Mouse (Mus musculus) liver, postnatal 0 days (tissue): ENCODE results near the gene Pou6f2. TPM values are rescaled to one million over a fixed set of nuclear protein-coding genes. Genes with fewer than 3 reads are reported as not detected.

Experiments used
- ATAC-seq: fragments of 200-750 bp; cut with Nextera tagmentation; 2 replicates; pipeline ENCODE4 v1.8.0; 2017; ENCODE audit warnings: mild to moderate bottlenecking, moderate library complexity
- DNase-seq: peaks from one replicate; pipeline ENCODE4 v3.0.0-alpha.2; 2016
- H3K27ac ChIP-seq: fragments of 300-500 bp; sonication (generic); 2 replicates; pipeline ENCODE4 v1.5.1; 2014; ENCODE audit warnings: antibody characterized with exemption, moderate library complexity, mild to moderate bottlenecking, low read depth
- H3K27me3 ChIP-seq: fragments of 300-500 bp; sonication (generic); 2 replicates; pipeline ENCODE4 v1.6.1; 2014; ENCODE audit warnings: low read length, control low read depth, mixed read lengths; ENCODE audit not compliant: insufficient read depth
- H3K36me3 ChIP-seq: fragments of 300-500 bp; sonication (generic); replicated peaks from 2 replicates; pipeline ENCODE4 v1.6.1; 2014; ENCODE audit warnings: mild to moderate bottlenecking, control low read depth, low read length, moderate library complexity, mixed read lengths; ENCODE audit not compliant: insufficient read depth
- H3K4me1 ChIP-seq: fragments of 300-500 bp; sonication (generic); 2 replicates; pipeline ENCODE4 v1.6.1; 2014; ENCODE audit warnings: antibody characterized with exemption, mild to moderate bottlenecking, control low read depth; ENCODE audit not compliant: insufficient read depth
- H3K4me2 ChIP-seq: fragments of 300-500 bp; sonication (generic); 2 replicates; pipeline ENCODE4 v1.6.1; 2014; ENCODE audit warnings: low read depth, mild to moderate bottlenecking, low read length, moderate library complexity, mixed read lengths
- H3K4me3 ChIP-seq: fragments of 300-500 bp; sonication (generic); 2 replicates; pipeline ENCODE4 v1.5.1; 2014; ENCODE audit warnings: low read depth, low read length
- H3K9ac ChIP-seq: fragments of 300-500 bp; sonication (generic); replicated peaks from 2 replicates; pipeline ENCODE4 v1.6.1; 2014; ENCODE audit warnings: mild to moderate bottlenecking, moderate library complexity
- H3K9me3 ChIP-seq: fragments of 300-500 bp; sonication (generic); 2 replicates; pipeline ENCODE4 v1.6.1; 2016; ENCODE audit warnings: mild to moderate bottlenecking, control low read depth, low read length, mixed read lengths
- CTCF ChIP-seq: sonication (generic); IDR thresholded peaks from 2 replicates; pipeline ENCODE4 v1.5.1; 2016; ENCODE audit warnings: antibody characterized with exemption, low read depth
- EP300 ChIP-seq: IDR thresholded peaks from 2 replicates; pipeline ENCODE4 v1.6.1; 2016; ENCODE audit warnings: antibody characterized with exemption, low read depth, mild to moderate bottlenecking
- WGBS: fragments of 180-500 bp; shearing (Covaris S2); extraction: QIAGEN DNeasy Blood & Tissue Kit; methylation state at CpG from one replicate; pipeline ENCODE4 v1.1.7; 2014; ENCODE audit not compliant: insufficient replicate concordance; 5-methylcytosine and 5-hydroxymethylcytosine counted together
- polyA plus RNA-seq: library from polyadenylated mRNA; unstranded; fragments of >200 nt; fragmentation: Nextera tagmentation; extraction: Ambion mirVana; gene quantifications from 2 replicates; pipeline ENCODE4 v1.2.1, GENCODE M21; 2015

Gene Pou6f2
- polyA plus RNA-seq, 1 experiment from 2014 or later, result not detected

GRCm38 (mm10) chr13:18282361-18282982, 115.0 kb downstream of the Pou6f2 start:
- Histone ChIP-seq H3K27ac (no peak overlapping the region), H3K9me3 (no peaks in the 10 kb centered on the region), H3K9ac (no peak overlapping the region), H3K36me3 (no peaks in the 10 kb centered on the region), H3K27me3 (no peaks in the 10 kb centered on the region), H3K4me2 (no peak overlapping the region), H3K4me3 (no peak overlapping the region), H3K4me1 (no peaks in the 10 kb centered on the region)
- WGBS, result 74% methylated on average over 5 of the region's 5 CpGs
- ATAC-seq (no peak), DNase-seq (no peak)
- TF ChIP-seq CTCF (no peak), EP300 (no peak)

GRCm38 (mm10) chr13:18281084-18281483, 116.4 kb downstream of the Pou6f2 start:
- H3K4me1 ChIP-seq, result no peaks in the 10 kb centered on the region
- no peak overlapping the region for H3K9ac ChIP-seq
- H3K27ac ChIP-seq, result no peak overlapping the region
- H3K9me3 ChIP-seq, result no peaks in the 10 kb centered on the region
- H3K4me3 ChIP-seq, result no peak overlapping the region
- WGBS, result 65% methylated on average over 3 of the region's 3 CpGs
- TF ChIP-seq EP300 (no peak), CTCF (no peak)
- ATAC-seq (no peak), DNase-seq (no peak)
- no peaks in the 10 kb centered on the region for H3K27me3 ChIP-seq
- H3K36me3 ChIP-seq, result no peaks in the 10 kb centered on the region
- no peak overlapping the region for H3K4me2 ChIP-seq

- Histone ChIP-seq H3K9ac (no peak overlapping the region), H3K36me3 (no peaks in the 10 kb centered on the region), H3K9me3 (no peaks in the 10 kb centered on the region), H3K4me1 (no peaks in the 10 kb centered on the region), H3K4me3 (no peak overlapping the region), H3K27me3 (no peaks in the 10 kb centered on the region), H3K27ac (no peak overlapping the region), H3K4me2 (no peak overlapping the region)
- WGBS, result 89% methylated on average over 3 of the region's 3 CpGs
- no peak for DNase-seq
- no peak for TF ChIP-seq CTCF
- TF ChIP-seq EP300, result no peak
- ATAC-seq, result no peak
Observed at GRCm38 (mm10) chr13:18253131-18253530, 144.4 kb downstream of the Pou6f2 start.

GRCm38 (mm10) chr13:18218566-18219234, 178.8 kb downstream of the Pou6f2 start:
- no peak overlapping the region for H3K4me2 ChIP-seq
- DNase-seq (no peak), ATAC-seq (no peak)
- H3K27ac ChIP-seq, result no peak overlapping the region
- H3K4me1 ChIP-seq, result no peaks in the 10 kb centered on the region
- TF ChIP-seq EP300 (no peak), CTCF (no peak)
- no peaks in the 10 kb centered on the region for H3K36me3 ChIP-seq
- 34% methylated on average over 22 of the region's 22 CpGs for WGBS
- H3K4me3 ChIP-seq, result no peak overlapping the region
- H3K9me3 ChIP-seq, result no peaks in the 10 kb centered on the region
- no peaks in the 10 kb centered on the region for H3K27me3 ChIP-seq
- H3K9ac ChIP-seq, result no peak overlapping the region

GRCm38 (mm10) chr13:18211242-18211641, 186.2 kb downstream of the Pou6f2 start:
- no peak for DNase-seq
- Histone ChIP-seq H3K4me3 (no peak overlapping the region), H3K9ac (no peak overlapping the region), H3K27ac (no peak overlapping the region), H3K27me3 (no peaks in the 10 kb centered on the region), H3K36me3 (no peaks in the 10 kb centered on the region), H3K4me2 (no peak overlapping the region), H3K4me1 (no peaks in the 10 kb centered on the region), H3K9me3 (no peaks in the 10 kb centered on the region)
- TF ChIP-seq CTCF, result no peak
- TF ChIP-seq EP300, result no peak
- 88% methylated on average over 14 of the region's 14 CpGs for WGBS
- ATAC-seq, result no peak

- no peaks in the 10 kb centered on the region for H3K9me3 ChIP-seq
- H3K4me1 ChIP-seq, result no peaks in the 10 kb centered on the region
- ATAC-seq, result no peak
- TF ChIP-seq CTCF, result no peak
- TF ChIP-seq EP300, result no peak
- H3K27me3 ChIP-seq, result no peaks in the 10 kb centered on the region
- H3K27ac ChIP-seq, result no peak overlapping the region
- 57% methylated on average over 8 of the region's 8 CpGs for WGBS
- H3K36me3 ChIP-seq, result no peaks in the 10 kb centered on the region
- no peak for DNase-seq
- no peak overlapping the region for H3K9ac ChIP-seq
- H3K4me3 ChIP-seq, result no peak overlapping the region
- H3K4me2 ChIP-seq, result no peak overlapping the region
Observed at GRCm38 (mm10) chr13:18204476-18205250, 192.8 kb downstream of the Pou6f2 start.
